Mouse (Mus musculus): Measurements from ENCODE around the gene Dppa3.

DNA sequence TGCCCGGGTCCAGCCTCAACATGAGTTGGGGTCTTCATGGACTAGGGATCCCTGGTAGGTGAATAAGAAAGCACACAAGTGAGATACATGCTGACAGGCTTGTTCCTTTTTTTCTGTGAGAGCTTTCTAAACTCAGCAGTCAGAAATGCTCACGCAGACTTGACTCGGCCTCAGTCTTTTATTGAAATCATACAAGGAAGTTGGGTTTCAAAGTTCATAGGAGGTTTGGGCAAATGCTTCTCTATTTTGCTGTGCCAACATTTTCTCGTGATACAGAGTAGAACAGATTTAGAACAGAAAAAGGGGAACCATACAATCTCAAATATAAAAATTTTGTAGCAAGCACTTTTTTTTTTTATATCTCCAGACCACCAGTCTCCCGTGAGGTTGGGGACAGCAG, 31.4 kb downstream of the Dppa3 start:
- TF ChIP-seq CTCF (IDR thresholded peaks at IDR 0.05; ENCODE audit: control insufficient read depth, insufficient read depth, low read length) (no peak), POLR2A (IDR thresholded peaks at IDR 0.05; ENCODE audit: borderline replicate concordance, control insufficient read depth, low read depth, low read length) (no peak)

Data from bone marrow, adult 2 months (tissue).